Mouse (Mus musculus) 416B (cell line): ENCODE measurements around the gene Plppr2.
A peak's percentile ranks its signal among the peaks of the same experiment; 100 is the strongest.

Experiments used
- DNase-seq: peaks from one replicate; pipeline ENCODE4 v3.0.0; 2011; ENCODE audit warnings: low read depth

Gene Plppr2

DNA sequence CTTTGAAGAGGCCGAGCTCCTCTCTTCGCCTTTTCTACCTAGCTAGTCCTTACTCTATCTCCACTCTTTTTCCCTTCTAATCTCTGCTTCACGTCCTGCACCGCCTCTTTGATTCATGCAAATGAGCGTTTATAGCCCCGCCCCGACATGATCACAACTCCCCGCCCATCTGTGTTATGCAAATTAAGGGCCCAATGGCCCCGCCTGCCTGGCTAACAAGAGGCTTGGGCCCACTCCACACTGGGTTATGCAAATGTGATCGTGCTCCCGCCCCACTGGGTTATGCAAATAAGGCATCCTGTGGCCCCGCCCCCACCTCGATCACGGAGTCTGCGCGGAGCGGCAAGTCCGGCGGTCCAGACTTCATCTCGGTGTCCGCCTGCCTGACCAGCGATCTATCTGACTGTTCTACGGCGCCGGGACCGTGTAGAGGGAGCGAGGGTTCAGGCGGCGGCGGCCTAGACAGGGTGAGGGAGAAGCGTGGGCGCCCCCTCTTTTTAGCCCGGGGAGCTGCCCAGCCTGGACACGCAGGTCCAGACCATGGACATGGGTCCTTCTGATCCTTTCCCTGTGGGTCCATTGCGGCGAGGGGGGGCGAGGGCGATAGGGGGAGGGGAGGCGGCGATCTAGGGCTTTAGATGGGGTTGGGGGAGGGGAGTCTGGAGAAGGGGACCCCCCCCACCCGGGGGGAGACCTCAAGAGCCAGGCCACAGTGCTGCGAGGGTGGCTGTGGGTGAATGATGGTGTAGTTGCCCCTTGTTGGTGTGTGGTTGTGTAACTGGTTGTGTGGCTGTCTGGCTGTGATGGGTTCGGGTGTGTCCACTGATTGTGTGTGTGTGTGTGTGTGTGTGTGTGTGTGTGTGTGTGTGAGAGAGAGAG is at the start of gene Plppr2:
Gene Plppr2, plus strand, starts transcription at position 342 of the 879 bp plus-strand sequence.
- DNase-seq = peak; percentile 26

DNA sequence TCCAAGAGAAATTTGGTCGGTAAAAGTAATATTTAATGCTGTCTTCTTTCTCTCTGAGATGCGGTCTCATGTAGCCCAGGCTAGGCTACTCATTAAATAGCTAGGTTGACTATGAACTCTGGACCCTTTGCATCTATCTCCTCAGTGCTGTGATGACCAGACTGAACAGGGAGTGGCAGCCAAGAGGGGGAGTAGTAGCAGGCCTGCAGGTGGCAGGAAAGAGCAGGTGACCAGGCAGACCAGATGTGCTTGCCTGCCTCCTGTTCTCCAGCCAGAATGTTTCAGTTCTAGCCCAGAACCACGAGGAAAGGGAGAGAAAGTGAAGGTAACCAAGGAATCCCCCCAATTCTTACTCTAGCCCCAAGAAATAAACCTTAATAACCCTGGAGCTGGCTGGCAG is 47.6 kb upstream of the Plppr2 start:
- peak; percentile 58 for DNase-seq

DNA sequence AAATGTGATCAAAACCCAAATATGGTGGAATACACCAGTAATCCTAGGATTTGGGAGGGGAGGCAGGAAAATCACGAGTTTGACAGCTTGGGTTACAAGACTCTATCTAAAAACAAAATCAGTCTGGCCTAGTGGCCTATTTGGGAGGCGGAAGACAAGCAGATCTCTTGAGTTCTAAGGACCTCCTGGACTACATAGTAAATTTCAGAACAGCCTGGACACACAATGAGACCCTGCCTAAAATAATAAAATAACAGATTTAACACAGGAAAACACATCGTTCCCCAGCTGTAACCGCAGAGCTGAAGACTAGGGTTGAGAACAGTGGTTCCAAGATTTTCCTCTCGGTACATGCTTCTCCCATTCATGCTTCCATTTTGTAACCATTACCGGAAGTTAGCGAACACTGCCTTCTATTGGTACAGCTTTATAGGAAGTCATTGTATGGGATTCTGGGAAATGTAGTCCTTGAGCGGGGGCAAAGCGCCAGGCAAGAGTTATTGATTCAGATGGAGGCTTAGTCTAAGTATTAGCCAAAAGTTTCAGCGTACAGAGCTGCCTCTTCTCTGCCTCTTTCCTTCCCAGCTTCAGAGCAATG is 35.5 kb upstream of the Plppr2 start:
- DNase-seq = peak; percentile 94

DNA sequence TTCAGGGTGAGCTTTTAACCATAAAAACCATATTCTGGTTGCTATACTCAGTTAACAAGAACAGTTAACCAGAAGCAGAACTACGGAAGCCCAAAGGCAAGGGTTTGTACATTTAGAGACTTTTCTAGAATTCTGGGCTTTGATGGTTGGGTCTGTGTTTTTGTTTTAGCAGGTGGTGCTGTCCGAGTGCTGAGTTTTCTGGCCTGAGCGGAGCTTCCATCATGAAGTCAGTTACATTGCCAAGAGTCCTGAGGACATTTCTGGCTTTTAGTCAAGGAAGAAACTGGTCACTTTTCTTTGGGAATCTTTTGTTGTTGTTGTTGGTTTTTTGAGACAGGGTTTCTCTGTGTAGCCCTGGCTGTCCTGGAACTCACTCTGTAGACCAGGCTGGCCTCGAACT is 32.8 kb upstream of the Plppr2 start:
- no peak for DNase-seq

DNA sequence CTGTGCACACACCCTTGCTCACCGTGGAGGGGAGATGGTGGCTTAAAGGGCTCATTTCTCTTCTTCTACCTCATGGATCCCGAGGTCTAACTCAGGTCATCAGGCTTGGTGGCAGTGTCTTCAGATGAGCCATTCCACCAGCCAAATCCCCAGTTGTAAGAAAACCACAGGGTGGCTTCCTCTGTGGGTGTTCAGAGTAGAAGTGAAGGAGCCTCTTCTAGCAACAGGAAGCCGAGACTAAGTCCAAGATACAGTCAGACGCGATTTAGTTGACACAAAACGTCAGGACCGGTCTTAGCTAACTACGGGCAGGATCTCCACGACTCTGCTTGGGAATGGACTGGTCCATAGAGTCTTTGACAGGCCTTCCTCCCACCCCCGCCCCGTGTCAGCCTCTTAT is 28.6 kb upstream of the Plppr2 start:
- DNase-seq = peak; percentile 77

DNA sequence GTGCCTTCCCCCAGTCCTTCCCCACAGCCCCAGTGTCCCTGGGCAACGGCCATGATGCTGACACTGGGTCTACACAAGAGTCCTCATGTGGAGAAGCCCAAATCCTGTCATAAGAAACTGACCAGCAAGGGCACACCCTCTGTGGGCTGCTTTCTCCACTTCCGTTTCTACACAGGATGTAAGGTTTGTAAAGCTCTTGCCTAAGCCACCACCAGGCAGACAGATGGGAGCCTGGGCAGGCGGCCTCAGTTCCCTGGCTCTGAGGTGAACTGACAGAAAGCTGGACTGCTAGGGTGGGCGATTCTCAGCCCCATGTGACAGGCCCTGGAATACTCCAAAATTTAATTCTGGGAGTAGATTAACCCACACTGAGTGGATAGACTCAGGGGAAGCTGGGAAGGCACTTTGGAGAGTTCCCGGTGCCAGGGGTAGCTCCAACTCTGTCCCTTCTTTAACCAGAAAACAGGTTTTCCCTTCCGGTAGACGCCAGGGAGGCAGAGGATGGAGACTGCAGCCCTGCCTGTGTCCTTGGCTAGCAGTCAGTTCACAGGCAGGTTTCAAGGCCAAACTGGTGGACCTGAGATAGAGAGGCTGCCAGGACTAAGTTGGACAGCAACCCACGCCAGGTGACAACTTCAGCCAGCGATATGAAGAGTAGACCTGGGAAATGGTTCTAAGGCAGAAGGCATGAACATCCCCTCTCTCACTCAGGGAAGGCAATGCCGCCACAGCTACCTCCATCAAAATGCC is 27.2 kb upstream of the Plppr2 start:
- peak; percentile 89 for DNase-seq

DNA sequence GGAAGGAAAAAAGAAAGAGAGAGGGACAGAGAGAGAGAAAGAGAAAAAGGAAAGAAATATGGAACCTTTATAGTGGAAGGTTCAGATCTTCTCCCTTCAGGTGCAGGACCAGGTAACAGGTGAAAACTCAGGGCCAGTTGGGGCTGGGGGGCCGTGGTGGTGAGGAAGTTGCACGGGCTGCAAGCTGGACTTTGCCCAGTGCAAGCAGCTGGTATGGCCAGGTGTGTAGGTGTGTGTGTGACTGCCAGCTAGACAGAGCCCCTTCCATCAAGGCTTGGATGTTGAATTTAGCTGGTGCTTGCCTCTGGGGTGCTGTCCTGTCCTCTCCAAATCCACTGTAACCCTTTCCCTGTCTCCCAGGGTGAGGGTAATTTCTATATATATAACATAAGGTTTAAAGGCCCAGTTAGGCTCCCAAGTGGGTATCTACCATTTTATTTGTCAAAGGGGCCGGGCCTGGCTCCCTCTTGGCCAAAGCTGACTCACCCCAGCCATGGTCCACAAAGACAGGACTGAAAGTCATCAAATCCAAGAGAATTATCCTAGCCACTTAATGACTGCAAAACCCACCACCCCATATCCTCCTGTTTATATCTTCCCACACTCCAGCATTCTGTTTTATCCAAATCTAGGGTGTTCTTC is 19.9 kb upstream of the Plppr2 start:
- no peak for DNase-seq

DNA sequence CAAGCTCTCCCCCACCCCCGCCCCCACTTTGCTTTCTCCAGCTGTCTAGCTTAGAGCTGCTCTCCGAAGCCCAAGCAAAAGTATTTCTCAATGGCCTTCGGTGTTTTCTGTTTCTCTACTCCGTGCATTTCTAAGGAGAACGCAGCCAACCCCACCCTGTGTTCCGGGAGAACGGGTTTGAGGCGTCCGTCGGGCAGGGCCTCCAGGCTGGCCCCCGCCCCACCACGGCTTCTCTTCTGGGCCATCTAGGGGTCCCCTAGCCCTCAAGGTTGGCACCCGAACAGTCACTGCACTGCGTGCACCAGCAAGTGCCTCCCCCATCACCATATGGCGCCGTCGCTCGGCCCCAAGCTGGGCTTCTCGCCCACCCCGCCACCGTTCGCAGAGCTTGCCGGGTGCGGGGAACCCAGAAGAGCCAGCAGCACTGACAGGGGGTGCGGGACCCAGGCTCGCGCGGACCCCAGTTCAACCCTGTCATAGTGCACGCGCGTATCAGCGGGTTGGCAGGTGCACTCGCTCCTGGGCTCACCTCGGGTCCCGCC is 19.3 kb upstream of the Plppr2 start:
- peak; percentile 37 for DNase-seq

DNA sequence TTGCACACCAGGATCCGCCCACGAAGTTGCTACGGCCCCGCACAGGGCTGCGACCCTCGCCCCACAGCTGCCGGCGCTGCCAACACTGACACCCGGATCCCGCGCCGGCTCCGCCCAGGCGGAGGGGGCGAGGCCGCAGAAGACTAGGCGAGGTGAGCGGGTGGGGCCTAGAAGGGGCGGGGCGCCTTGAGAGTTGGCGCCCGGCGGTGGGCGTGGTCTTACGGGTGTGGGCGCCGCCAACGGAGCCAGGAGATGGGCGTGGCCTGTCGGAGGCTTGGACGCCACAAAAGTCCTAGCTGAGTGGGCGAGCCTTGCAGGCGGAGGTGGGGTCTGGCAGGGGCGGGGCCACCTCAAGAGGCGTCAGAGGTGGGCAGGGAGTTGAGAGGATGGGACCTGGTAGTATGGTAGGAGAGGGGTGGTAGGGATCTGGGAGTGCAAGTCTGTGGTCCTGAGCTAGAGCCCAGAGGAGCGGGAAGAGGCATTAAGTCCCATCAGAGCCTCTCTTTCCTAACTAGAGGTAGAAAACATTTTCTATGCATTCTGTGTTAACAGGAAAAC is 18.7 kb upstream of the Plppr2 start, which contains the start of gene Rab3d:
Gene Rab3d, minus strand, starts transcription at position 158 of the 558 bp plus-strand sequence.
- peak; percentile 98 for DNase-seq

DNA sequence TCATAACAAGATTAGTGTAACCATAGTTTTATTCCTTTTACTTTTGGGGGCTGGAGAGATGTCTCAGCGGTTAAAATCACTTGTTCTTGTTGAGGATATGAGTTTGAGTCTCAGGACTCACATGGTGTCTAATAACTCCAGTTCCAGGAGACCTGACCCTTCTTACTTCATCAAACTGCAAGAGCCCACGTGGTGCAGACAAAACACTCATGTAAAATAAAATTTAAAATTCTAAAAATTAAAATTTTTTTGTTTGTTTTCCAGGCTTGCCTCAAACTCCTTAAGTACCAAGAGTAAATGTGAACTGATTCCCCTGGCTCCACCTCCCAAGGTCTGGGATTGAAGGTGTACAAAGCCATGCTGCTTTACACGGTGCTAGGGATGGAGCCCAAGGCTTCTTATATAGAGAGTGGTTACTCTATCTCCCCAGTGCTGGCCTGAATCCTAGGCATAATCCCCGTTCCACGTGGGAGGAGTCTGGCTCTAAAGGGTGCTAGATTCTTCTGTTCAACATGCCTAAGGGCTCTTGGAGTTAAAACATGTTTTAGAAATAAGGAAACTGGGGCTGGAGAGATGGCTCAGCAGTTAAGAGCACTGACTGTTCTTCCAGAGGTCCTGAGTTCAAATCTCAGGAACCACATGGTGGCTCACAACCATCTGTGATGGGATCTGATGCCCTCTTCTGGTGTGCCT is 18.0 kb upstream of the Plppr2 start:
- DNase-seq = no peak

DNA sequence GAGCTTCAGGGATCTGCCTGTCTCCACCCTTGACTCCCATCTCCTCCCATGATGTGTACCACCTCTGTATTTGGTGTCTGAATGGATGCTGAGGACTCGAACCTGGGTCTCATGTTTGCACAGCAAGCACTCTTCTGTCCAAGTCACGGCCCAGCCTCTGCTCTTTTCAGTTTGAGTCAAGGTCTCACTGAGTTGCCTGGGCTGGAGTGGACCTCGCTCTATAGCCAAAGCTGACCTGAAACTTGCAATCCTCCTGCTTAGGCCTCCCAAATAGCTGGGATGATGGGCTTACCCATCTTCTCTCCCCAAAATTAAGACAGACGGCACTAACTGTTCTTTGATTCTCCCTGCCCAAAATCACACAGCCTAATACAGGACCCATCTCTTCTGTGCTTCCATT is 13.8 kb upstream of the Plppr2 start:
- peak; percentile 10 for DNase-seq

DNA sequence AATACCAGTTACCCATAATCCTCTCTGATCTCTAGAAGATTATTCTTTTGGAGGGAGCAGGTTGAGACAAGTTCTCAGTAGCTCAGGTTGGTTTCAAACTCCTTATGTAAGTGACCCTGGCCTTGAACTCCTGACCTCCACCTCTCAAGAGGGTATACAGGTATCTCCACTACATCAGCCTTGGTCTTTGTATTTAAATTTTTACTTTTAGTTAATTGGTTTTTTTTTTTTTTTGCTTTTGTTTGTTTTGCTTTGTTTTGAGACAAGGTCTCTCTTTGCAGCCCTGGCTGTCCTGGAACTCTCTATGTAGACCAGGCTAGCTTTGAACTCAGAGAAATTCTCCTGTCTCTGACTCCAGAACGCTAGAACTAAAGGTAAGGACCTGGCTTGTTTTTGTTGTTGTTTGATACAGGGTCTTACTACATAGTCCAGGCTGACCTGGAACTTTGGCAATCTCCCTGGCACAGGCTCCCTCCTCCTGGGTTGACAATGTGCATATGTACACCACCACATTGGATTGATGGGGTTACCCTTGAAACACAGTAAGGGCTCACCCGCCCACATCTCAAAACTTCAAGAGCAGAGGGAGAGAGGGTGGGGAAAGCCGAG is 13.2 kb upstream of the Plppr2 start:
- no peak for DNase-seq

DNA sequence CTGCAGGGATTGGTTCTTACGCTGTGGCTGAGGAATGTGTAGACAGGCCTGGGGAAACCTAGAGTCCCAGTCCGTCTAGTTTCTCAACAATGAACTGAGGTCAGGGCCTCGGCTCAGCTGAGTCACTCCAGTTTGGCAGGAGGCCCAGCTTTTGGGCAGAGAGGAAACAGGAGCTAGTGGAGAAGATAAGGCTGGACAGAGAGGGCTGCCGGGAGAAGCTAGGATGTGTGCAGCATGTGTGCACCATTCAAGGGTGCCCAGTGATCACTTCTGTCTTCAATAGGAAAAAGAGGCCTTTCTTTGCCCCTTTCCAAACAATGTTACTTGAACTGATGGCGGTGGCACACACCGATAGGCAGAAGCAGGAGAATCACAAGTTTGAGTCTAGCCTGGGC is 12.7 kb upstream of the Plppr2 start:
- DNase-seq = peak; percentile 99

DNA sequence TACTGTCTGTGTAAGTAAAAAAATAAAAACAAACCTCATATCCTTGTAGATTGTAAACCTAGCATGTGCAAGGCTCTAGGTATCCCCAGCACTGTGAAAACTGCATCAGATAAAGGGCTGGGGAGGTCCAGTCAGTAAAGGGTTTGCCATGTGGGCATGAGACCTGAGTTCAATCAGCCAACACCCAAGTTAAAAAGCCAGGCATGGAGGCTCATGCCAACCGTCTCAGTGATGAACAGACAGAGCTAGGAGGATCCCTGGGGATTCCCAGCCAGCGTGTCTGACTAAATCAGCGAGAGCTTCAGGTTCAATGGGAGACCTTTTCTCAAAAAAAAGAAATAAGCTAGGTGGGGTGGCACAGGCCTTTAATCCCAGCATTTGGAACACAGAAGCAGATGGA is 11.8 kb upstream of the Plppr2 start:
- no peak for DNase-seq

DNA sequence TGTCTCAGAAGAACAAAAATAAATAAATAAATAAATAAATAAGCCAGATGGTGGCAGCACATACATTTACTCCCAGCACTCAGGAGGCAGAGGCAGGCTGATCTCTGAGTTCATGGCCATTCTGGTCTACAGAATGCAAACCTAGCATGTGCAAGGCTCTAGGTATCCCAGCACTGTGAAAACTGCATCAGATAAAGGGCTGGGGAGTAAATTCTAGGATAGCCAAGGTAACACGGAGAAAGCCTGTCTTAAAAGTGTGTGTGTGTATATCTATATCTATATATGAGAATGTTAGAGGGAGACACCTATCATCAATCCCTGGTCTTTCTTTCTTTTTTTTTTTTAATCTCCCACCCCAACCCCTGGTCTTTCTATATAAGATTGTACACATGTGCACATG is 11.3 kb upstream of the Plppr2 start:
- DNase-seq = no peak

DNA sequence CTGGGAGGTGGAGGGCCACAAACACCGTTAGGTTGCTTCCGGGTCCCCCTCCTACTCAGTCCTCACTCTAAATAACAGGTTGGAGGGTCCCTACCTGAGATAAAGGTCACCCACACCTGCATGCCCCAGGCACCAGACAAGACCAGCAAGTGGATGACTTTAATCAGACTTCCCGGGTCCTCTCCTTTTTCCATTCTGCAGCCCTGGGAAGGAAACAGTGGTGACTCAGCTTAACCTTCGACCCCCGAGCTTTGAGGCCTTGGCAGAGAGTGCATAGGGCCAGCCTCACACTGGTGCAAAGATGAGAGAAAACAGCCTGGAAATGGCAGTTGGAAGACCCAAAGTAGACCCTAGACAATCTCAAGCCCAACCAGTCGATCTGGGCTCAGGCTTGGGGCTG is 10.7 kb upstream of the Plppr2 start:
- DNase-seq = peak; percentile 69

DNA sequence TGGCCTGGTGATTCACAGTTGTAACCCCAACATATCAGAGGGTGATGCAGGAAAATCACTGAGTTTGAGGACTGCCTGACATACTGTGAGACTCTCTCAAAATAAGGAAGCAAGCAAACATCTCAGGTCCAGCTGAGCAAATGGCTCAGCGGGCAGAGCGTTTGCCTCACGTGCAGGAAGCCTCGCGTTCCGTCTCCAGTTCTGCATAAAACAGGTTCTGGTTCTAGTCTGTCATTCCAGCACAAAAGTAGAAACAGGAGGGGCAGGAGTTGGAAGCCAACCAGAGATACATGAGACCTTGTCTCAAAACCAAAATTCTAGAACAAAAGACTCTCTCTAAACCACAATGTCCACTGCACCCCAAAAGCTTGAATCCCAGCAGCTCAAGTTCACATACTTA is 10.0 kb upstream of the Plppr2 start:
- DNase-seq = peak; percentile 64

DNA sequence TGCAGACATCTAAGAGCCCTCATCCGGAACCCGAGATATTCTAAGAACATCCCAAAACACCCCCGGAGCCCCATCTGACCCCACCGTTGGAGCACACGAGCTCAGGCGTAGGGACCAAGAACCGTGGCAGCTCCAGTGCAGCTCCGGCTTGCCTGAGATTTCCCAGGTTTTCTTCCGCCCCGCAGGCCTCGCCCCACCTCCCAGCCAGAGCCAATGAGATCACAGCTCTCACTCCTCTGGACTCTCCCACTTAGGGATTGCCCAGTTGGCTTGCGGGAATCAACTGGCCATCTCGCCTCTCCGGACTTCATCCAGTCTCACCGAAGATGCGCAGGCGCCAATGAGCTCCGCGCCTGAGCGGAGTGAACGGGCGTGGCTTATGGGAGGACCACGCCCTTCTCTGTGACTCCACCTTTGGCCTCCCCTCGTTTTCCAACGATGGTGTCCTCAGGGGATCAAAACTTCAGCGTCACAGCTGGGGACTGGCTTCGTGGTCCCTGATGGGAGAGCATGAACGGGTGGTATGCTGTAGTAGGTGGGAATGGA is 9.6 kb upstream of the Plppr2 start, which contains the start of the genes Ccdc159 and Tmem205:
Gene Ccdc159, plus strand, starts transcription at position 264 of the 546 bp plus-strand sequence.
Gene Tmem205, minus strand, starts transcription at position 349 of the 546 bp plus-strand sequence.
- peak; percentile 99 for DNase-seq

DNA sequence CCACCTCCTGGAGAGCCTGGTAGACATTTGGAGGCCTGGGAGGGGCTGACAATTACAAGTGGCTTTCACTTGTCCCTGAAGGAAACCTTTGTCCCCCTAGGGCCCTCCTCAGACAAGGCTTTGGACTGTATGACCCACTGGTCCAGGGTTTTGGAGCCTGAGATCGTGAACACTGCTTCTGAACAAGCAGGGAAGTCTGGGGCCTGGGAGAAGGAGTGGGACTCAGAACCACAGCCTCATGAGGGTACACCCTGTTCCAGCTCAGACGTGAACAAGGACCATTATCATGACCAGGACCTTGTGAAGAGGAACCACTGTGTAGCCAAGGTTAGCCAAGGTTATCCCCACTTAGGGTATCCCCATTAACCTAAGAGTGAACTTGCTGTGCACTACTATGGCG is 7.6 kb upstream of the Plppr2 start:
- no peak for DNase-seq

DNA sequence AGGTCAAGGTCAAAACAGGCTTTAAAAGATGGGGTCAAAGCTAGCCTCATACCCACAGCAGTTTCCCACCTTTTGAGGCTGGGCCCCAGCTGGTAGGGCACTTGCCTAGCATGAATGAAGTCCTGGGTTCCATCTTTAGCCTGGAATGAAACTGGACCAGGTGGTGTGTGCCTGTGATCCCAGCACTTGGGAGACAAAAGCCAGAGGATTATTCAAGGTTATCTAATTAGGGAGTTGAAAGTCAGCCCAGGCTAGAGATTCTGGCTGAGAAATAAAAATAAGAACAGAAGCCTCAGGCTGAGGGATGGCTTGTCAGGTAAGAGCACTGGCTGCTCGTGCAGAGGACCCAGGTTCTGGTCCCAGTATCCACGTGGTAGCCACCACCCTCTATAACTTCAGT is 4.8 kb upstream of the Plppr2 start:
- DNase-seq = no peak
